Mouse (Mus musculus): Measurements from ENCODE around the gene Tdg.
"Not testable (repeated sequence)": the region's sequence is repeated elsewhere in the genome, so short reads cannot be mapped to it uniquely, and the experiment has no call there.

The Tdg gene

GRCm38 (mm10) chr10:82629586-82630255 lies at the start of gene Tdg:
Gene Tdg, plus strand, starts transcription at chr10:82629828.
- DNase-seq, result peak; percentile 92 to 96

DNA sequence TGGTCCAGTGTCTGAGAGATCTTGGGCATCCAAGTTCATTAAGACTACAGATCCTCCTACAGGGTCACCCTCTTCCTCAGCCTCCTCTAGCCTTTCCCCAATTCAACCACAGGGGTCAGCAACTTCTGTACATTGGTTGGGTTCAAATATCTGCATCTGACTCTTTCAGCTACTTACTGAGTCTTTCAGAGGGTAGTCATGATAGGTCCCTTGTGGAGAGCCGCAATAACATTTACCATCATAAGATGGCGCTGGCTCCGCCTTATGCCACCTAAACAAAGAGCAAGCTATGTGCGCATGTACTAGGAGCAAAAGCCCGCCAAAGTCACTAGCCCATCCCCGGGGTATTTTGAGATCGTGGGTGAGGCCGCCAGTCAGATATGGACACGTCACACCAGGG lies 40.0 kb upstream of the Tdg start:
- not testable (repeated sequence) for DNase-seq

DNA sequence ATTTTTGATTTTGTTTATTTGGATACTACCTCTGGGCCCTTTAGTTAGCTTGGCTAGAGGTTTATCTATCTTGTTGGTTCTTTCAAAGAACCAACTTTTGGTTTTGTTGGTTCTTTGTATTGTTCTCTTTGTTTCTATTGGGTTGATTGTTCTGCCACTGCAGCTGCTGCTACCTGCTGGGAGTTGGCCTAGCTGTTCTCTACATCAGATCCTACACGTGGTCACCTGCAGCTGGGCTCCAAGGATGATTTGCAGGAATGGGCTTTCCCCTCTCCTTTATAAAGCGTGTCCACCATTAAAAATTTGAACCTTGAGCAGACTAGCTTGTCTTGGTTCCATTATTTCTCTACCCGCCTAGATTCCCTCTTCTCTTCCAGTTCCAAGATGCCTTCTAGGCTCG lies 35.2 kb upstream of the Tdg start:
- DNase-seq, result not testable (repeated sequence)

DNA sequence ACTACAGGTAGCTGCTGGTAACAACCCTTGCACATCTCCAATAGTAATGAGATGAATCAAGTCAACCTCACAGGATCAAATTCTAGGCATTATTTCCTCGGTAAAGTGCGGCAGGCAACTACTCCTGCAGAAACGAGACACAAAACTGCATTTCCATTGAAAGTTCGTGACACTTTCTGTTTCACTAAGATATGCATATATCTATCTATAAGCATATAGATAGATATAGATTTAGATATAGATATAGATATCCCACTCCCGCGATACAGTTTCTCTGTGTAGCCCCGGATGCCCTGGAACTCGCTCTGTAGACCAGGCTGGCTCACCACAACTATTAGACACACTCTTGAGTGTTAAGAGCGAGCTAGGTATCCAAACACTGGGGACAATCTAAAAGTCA lies 7.4 kb upstream of the Tdg start:
- DNase-seq, result no peak

DNA sequence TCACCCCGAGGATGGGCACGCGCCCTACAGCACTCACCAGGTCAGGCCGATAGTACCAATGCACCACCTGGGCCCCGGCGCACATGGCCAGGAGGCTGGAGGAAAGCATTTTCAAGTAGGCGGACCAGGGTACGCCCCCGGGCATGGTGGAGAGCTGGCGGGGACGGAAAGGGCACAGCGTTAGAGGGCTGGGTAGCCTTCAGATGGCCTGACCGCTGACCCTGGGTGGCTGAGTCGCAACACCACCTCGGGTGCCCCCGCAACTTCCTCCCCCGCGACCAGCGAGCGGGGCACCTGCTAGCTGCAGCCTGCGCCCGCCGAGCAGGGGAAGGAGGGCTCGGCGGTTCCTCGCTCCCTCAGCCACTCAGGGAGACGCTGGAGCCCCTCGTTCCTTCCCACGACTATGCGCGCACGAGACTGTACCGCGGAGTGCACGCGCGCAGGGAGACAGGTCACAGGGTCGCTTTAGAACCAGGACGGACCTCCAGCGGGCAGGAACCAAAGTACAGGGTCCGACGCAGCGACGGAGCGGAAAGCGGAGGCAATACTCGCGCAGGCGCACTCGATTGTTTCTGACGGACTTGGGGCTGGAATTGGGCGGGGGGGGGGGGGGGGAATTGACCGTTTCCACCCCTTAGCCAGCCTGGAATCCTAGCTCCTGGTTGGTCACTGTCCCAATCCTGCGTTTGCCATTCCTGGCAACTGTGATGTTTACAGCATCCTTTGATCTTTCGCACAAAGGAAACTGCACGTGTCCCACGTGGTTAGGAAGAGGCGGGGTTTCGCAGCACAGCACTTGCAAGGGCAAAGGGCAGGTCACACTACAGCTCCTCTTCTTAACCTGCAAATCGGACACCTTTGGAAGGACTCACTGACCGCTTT lies 6.7 kb upstream of the Tdg start, which contains the start of gene 1190007I07Rik:
Gene 1190007I07Rik, minus strand, starts transcription at position 558 of the 882 bp plus-strand sequence.
- peak; percentile 94 to 96 for DNase-seq

DNA sequence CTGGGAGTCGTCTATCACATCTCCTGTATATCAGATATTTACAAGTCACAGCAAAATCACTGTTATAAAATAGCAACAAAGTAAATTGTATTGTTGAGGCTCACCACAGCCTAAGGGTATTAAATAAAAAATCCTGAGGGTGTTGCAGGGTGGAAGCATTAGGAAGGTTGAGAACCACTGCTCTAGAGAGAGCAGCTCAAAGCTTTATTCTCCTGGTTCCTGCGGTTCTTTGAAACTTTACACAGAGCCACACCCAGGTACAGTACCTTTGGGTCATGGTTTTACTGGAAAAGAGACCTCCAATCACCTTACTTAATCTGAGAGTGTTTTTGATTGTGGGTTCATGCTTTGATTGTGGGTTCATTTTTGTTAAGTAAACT lies 6.1 kb upstream of the Tdg start:
- DNase-seq, result not testable (repeated sequence)

GRCm38 (mm10) chr10:82629111-82629585 lies 480 bp upstream of the Tdg start:
- DNase-seq, result peak in 1 of 2 experiments; percentile 18

DNA sequence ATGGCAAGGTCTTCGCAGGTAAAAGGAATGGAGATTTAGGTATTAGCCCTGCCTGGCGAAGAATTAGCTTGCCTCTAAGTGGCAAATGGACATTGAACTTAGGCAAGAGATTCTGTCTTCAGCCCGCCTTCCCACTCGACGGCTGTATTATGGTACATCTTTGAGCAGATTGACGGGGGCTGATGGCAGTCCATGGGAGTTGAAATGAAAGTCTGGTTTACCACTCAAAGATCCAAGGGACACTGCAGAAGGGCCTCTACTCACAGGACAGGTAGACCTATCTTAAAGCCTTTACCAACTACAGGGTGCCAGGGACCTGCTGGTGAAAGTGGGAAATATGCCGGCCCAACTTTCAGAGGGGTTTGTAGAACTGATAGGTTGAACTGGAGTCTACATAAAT lies 869 bp downstream of the Tdg start:
- peak in 1 of 2 experiments; percentile 12 for DNase-seq

- no peak for DNase-seq
Observed at GRCm38 (mm10) chr10:82631133-82631532, 1.5 kb downstream of the Tdg start.

DNA sequence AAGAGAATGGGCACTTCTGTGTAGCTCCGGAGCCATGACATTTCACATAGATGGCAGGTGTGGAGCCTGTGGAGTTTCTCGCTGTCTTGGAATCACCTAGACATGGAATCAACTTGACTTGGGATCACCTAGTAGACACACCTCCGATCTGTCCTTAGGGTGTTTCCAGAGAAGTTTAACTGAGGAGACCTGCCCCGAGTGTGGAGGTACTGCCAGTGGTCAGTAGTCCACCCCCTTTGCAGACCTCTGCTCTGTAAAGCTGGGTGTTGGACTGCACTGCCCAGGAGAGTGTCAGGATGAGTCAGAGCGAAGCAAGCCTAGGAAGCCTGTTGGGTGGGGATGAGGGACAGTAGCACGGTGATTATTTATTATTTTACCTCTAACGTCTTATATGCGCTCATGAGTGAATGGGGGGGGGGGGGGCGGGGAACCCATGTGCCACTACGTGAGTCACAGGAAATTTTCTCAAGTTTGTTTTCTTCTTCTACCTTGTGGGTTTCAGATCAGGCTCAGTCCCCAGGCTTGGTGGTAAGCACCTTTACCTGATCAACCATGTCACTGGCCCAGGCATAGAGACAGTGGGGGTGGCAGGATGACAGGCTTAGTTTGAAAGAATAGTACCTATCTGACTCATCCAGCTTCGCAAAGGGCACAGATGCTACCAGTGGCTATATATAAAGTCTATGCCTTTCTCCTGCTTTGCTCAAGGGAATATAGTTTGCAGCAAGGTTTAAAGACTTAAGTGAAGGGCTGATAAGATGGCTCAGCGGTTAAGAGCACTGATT lies 3.1 kb downstream of the Tdg start:
- DNase-seq, result no peak

- DNase-seq, result no peak
Observed at GRCm38 (mm10) chr10:82634348-82634747, 4.7 kb downstream of the Tdg start.

- DNase-seq, result no peak
Observed at GRCm38 (mm10) chr10:82636321-82636720, 6.7 kb downstream of the Tdg start.

GRCm38 (mm10) chr10:82639032-82639698 lies 9.5 kb downstream of the Tdg start:
- no peak for DNase-seq

GRCm38 (mm10) chr10:82641481-82641880 lies 11.9 kb downstream of the Tdg start:
- DNase-seq, result no peak

DNA sequence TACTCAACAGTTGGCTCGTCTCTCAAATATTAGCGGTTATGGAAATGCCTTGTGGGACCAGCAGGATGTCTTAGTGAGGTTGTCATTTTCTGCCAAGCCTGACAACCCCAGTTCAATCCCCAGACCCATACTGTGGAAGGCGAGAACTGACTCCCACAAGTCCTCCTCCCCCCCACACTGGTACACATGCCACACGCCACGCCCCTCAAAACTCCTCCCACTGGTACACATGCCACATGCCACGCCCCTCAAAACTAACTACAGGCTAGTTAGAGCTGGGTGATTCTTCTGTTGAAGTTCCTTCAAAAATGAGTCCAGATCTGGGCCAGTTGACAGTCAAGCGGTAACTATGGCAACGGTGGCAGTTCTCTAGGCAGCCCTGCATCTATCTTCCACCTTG lies 16.5 kb downstream of the Tdg start:
- no peak for DNase-seq

GRCm38 (mm10) chr10:82647205-82647811 lies 17.7 kb downstream of the Tdg start:
- DNase-seq, result no peak

- no peak for DNase-seq
Observed at GRCm38 (mm10) chr10:82651221-82651620, 21.6 kb downstream of the Tdg start.

GRCm38 (mm10) chr10:82652625-82653024 lies 23.0 kb downstream of the Tdg start:
- no peak for DNase-seq

GRCm38 (mm10) chr10:82654581-82654980 lies 25.0 kb downstream of the Tdg start:
- DNase-seq, result no peak

- no peak for DNase-seq
Observed at GRCm38 (mm10) chr10:82661820-82662219, 32.2 kb downstream of the Tdg start.

GRCm38 (mm10) chr10:82662267-82662990 lies 32.8 kb downstream of the Tdg start:
- DNase-seq, result no peak
